Mouse (Mus musculus): ENCODE data around the gene Ugt1a10. TPM values are rescaled to one million over a fixed set of nuclear protein-coding genes. Genes with fewer than 3 reads are reported as not detected.
"Not testable (repeated sequence)": the region's sequence is repeated elsewhere in the genome, so short reads cannot be mapped to it uniquely, and the experiment has no call there.

Gene Ugt1a10
- polyA plus RNA-seq, 1 experiment from 2014 or later: not detected

GRCm38 (mm10) chr1:88015371-88015770 is 39.8 kb upstream of the Ugt1a10 start:
- Histone ChIP-seq H3K4me1 (ENCODE audit: control insufficient read depth, insufficient read depth, low read length) (no peaks in the 10 kb centered on the region), H3K9me3 (ENCODE audit: control insufficient read depth, low read length) (no peaks in the 10 kb centered on the region; the same call in 1 of the 2 replicates), H3K36me3 (ENCODE audit: control insufficient read depth, insufficient read depth, low read length) (no peaks in the 10 kb centered on the region), H3K27me3 (ENCODE audit: control insufficient read depth, insufficient read depth, low read length) (no peaks in the 10 kb centered on the region), H3K9ac (ENCODE audit: low read length) (no peak overlapping the region), H3K4me2 (ENCODE audit: low read depth, severe bottlenecking) (no peak overlapping the region), H3K4me3 (ENCODE audit: low read depth, low read length) (no peak overlapping the region), H3K27ac (replicated peaks; ENCODE audit: low read depth, low read length) (no peak overlapping the region)
- 90% methylated on average over 6 of the region's 6 CpGs for WGBS
- DNase-seq (ENCODE audit: low spot score) (no peak), ATAC-seq (ENCODE audit: insufficient number of reproducible peaks, low FRiP score, low TSS enrichment, low read depth) (no peak)

GRCm38 (mm10) chr1:88025244-88025643 is 29.9 kb upstream of the Ugt1a10 start:
- WGBS: 74% methylated on average over 3 of the region's 3 CpGs
- H3K9me3 ChIP-seq (ENCODE audit: control insufficient read depth, low read length); ATAC-seq (ENCODE audit: insufficient number of reproducible peaks, low FRiP score, low TSS enrichment, low read depth); H3K27ac ChIP-seq (replicated peaks; ENCODE audit: low read depth, low read length); H3K4me2 ChIP-seq (ENCODE audit: low read depth, severe bottlenecking); H3K9ac ChIP-seq (ENCODE audit: low read length); H3K27me3 ChIP-seq (ENCODE audit: control insufficient read depth, insufficient read depth, low read length); DNase-seq (ENCODE audit: low spot score); H3K4me3 ChIP-seq (ENCODE audit: low read depth, low read length); H3K4me1 ChIP-seq (ENCODE audit: control insufficient read depth, insufficient read depth, low read length); H3K36me3 ChIP-seq (ENCODE audit: control insufficient read depth, insufficient read depth, low read length): not testable (repeated sequence)

- H3K27me3 ChIP-seq (ENCODE audit: control insufficient read depth, insufficient read depth, low read length); H3K36me3 ChIP-seq (ENCODE audit: control insufficient read depth, insufficient read depth, low read length); H3K9ac ChIP-seq (ENCODE audit: low read length); H3K9me3 ChIP-seq (ENCODE audit: control insufficient read depth, low read length); ATAC-seq (ENCODE audit: insufficient number of reproducible peaks, low FRiP score, low TSS enrichment, low read depth); H3K27ac ChIP-seq (replicated peaks; ENCODE audit: low read depth, low read length); H3K4me2 ChIP-seq (ENCODE audit: low read depth, severe bottlenecking); H3K4me1 ChIP-seq (ENCODE audit: control insufficient read depth, insufficient read depth, low read length); DNase-seq (ENCODE audit: low spot score); H3K4me3 ChIP-seq (ENCODE audit: low read depth, low read length): not testable (repeated sequence)
- WGBS: 89% methylated on average over 1 of the region's 2 CpGs
Observed at GRCm38 (mm10) chr1:88043044-88043443, 12.1 kb upstream of the Ugt1a10 start.

- DNase-seq (ENCODE audit: low spot score); H3K9ac ChIP-seq (ENCODE audit: low read length); H3K27me3 ChIP-seq (ENCODE audit: control insufficient read depth, insufficient read depth, low read length); H3K4me1 ChIP-seq (ENCODE audit: control insufficient read depth, insufficient read depth, low read length); H3K36me3 ChIP-seq (ENCODE audit: control insufficient read depth, insufficient read depth, low read length); ATAC-seq (ENCODE audit: insufficient number of reproducible peaks, low FRiP score, low TSS enrichment, low read depth); H3K9me3 ChIP-seq (ENCODE audit: control insufficient read depth, low read length); H3K4me2 ChIP-seq (ENCODE audit: low read depth, severe bottlenecking); H3K27ac ChIP-seq (replicated peaks; ENCODE audit: low read depth, low read length); H3K4me3 ChIP-seq (ENCODE audit: low read depth, low read length): not testable (repeated sequence)
- 66% methylated on average over 3 of the region's 5 CpGs for WGBS
Observed at GRCm38 (mm10) chr1:88044832-88045437, 10.3 kb upstream of the Ugt1a10 start.

GRCm38 (mm10) chr1:88047408-88047807 is 7.8 kb upstream of the Ugt1a10 start:
- not testable (repeated sequence) for H3K9me3 ChIP-seq (ENCODE audit: control insufficient read depth, low read length); H3K4me1 ChIP-seq (ENCODE audit: control insufficient read depth, insufficient read depth, low read length); ATAC-seq (ENCODE audit: insufficient number of reproducible peaks, low FRiP score, low TSS enrichment, low read depth); H3K27ac ChIP-seq (replicated peaks; ENCODE audit: low read depth, low read length); H3K36me3 ChIP-seq (ENCODE audit: control insufficient read depth, insufficient read depth, low read length); DNase-seq (ENCODE audit: low spot score); H3K27me3 ChIP-seq (ENCODE audit: control insufficient read depth, insufficient read depth, low read length); H3K4me2 ChIP-seq (ENCODE audit: low read depth, severe bottlenecking); H3K4me3 ChIP-seq (ENCODE audit: low read depth, low read length); H3K9ac ChIP-seq (ENCODE audit: low read length)
- 85% methylated on average over 2 of the region's 2 CpGs for WGBS

GRCm38 (mm10) chr1:88066472-88067102 is 11.4 kb downstream of the Ugt1a10 start:
- H3K4me3 ChIP-seq (ENCODE audit: low read depth, low read length); H3K9me3 ChIP-seq (ENCODE audit: control insufficient read depth, low read length); H3K4me2 ChIP-seq (ENCODE audit: low read depth, severe bottlenecking); H3K4me1 ChIP-seq (ENCODE audit: control insufficient read depth, insufficient read depth, low read length); H3K36me3 ChIP-seq (ENCODE audit: control insufficient read depth, insufficient read depth, low read length); H3K27ac ChIP-seq (replicated peaks; ENCODE audit: low read depth, low read length); ATAC-seq (ENCODE audit: insufficient number of reproducible peaks, low FRiP score, low TSS enrichment, low read depth); H3K27me3 ChIP-seq (ENCODE audit: control insufficient read depth, insufficient read depth, low read length); DNase-seq (ENCODE audit: low spot score); H3K9ac ChIP-seq (ENCODE audit: low read length): not testable (repeated sequence)
- 94% methylated on average over 1 of the region's 2 CpGs for WGBS

- Histone ChIP-seq H3K27me3 (ENCODE audit: control insufficient read depth, insufficient read depth, low read length) (no peaks in the 10 kb centered on the region), H3K9me3 (ENCODE audit: control insufficient read depth, low read length) (no peaks in the 10 kb centered on the region), H3K4me1 (ENCODE audit: control insufficient read depth, insufficient read depth, low read length) (no peaks in the 10 kb centered on the region), H3K27ac (replicated peaks; ENCODE audit: low read depth, low read length) (no peak within 1 kb of the TSS), H3K9ac (ENCODE audit: low read length) (no peak within 1 kb of the TSS), H3K4me2 (ENCODE audit: low read depth, severe bottlenecking) (no peak within 1 kb of the TSS), H3K4me3 (ENCODE audit: low read depth, low read length) (no peak within 1 kb of the TSS), H3K36me3 (ENCODE audit: control insufficient read depth, insufficient read depth, low read length) (no peaks in the 10 kb centered on the region)
- WGBS: 76% methylated on average over 2 of the region's 2 CpGs
- ATAC-seq (ENCODE audit: insufficient number of reproducible peaks, low FRiP score, low TSS enrichment, low read depth): no peak
- no peak for DNase-seq (ENCODE audit: low spot score)
Observed at GRCm38 (mm10) chr1:88070495-88070894, 15.3 kb downstream of the Ugt1a10 start, which contains the start of gene Ugt1a9. Gene Ugt1a9, plus strand, starts transcription at chr1:88070800.

- DNase-seq (ENCODE audit: low spot score) (no peak), ATAC-seq (ENCODE audit: insufficient number of reproducible peaks, low FRiP score, low TSS enrichment, low read depth) (no peak)
- Histone ChIP-seq H3K36me3 (ENCODE audit: control insufficient read depth, insufficient read depth, low read length) (no peaks in the 10 kb centered on the region), H3K9ac (ENCODE audit: low read length) (no peak overlapping the region), H3K4me3 (ENCODE audit: low read depth, low read length) (no peak overlapping the region), H3K27me3 (ENCODE audit: control insufficient read depth, insufficient read depth, low read length) (no peaks in the 10 kb centered on the region), H3K9me3 (ENCODE audit: control insufficient read depth, low read length) (no peaks in the 10 kb centered on the region), H3K4me2 (ENCODE audit: low read depth, severe bottlenecking) (no peak overlapping the region), H3K4me1 (ENCODE audit: control insufficient read depth, insufficient read depth, low read length) (no peaks in the 10 kb centered on the region), H3K27ac (replicated peaks; ENCODE audit: low read depth, low read length) (no peak overlapping the region)
- WGBS: 83% methylated on average over 4 of the region's 4 CpGs
Observed at GRCm38 (mm10) chr1:88070902-88071301, 15.7 kb downstream of the Ugt1a10 start.
